Mouse (Mus musculus): Measurements from ENCODE around the gene Hist2h2ab. TPM values are rescaled to one million over a fixed set of nuclear protein-coding genes. Genes with fewer than 3 reads are reported as not detected.
"Not testable (repeated sequence)": the region's sequence is repeated elsewhere in the genome, so short reads cannot be mapped to it uniquely, and the experiment has no call there.

Hist2h2ab gene
- total and polyA plus RNA-seq, 2 experiments from 2014 or later: 41.6 TPM; not detected in 1

- no peak for TF ChIP-seq EP300 (IDR thresholded peaks at IDR 0.05; ENCODE audit: low read depth)
- no peak for TF ChIP-seq CTCF (IDR thresholded peaks at IDR 0.05; ENCODE audit: low read depth)
- no peak for ATAC-seq (ENCODE audit: insufficient read depth, low read depth)
- H3K27me3 ChIP-seq (ENCODE audit: control insufficient read depth, insufficient read depth, low read length): no peaks in the 10 kb centered on the region
- peak overlapping the region; percentile 53; the same call in 1 of the 2 replicates for H3K4me2 ChIP-seq (ENCODE audit: low read depth, low read length)
- peak overlapping the region; percentile 37 for H3K9ac ChIP-seq (replicated peaks; ENCODE audit: low read depth, low read length)
- H3K27ac ChIP-seq (ENCODE audit: low read depth): peak overlapping the region; percentile 83
- WGBS: 78% methylated on average over 9 of the region's 9 CpGs
- H3K9me3 ChIP-seq (replicated peaks; ENCODE audit: control insufficient read depth, low read length): no peaks in the 10 kb centered on the region
- H3K4me3 ChIP-seq (ENCODE audit: low read depth, low read length): peak overlapping the region; percentile 35
- no peak for DNase-seq (ENCODE audit: low spot score)
- peaks cover 30% of the 10 kb centered on the region for H3K4me1 ChIP-seq (ENCODE audit: control insufficient read depth, insufficient read depth)
- H3K36me3 ChIP-seq (replicated peaks; ENCODE audit: control insufficient read depth, insufficient read depth, low read length): no peaks in the 10 kb centered on the region
Observed at GRCm38 (mm10) chr3:96240799-96241197, 21.1 kb downstream of the Hist2h2ab start.

DNA sequence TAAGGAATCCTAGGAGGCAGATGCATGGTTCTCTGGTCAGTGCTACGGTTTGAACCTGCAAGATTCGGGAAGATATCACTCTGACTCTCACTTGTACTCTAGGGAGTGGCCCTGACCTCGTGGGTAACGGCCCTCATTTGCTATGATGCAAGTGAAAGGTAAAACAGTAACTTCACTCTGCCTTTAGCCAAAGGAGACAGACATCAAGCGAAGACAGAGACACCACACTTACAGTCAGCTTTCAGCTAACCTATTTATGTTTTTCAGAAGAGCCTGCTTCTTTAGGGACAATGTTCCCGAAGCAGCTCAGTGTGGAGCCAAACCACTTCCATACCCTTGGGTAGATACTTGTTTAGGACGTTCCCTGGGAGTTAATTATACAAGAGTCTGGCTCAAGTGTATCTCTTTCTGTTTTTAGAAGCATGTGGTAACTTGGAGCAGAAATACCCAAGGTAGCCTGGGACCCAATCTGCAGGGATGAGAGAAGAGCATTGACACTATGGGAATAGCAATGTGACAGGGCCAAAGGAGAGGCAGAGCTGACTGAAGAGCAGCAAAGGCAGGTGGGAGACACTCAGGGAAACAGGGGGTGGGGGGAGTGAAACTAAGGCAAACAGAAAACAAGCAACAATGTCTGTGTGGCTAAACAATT lies 24.4 kb downstream of the Hist2h2ab start:
- Histone ChIP-seq H3K4me2 (ENCODE audit: low read depth, low read length) (peak overlapping the region; percentile 64), H3K27ac (ENCODE audit: low read depth) (peak overlapping the region; percentile 98), H3K9me3 (replicated peaks; ENCODE audit: control insufficient read depth, low read length) (no peaks in the 10 kb centered on the region), H3K36me3 (replicated peaks; ENCODE audit: control insufficient read depth, insufficient read depth, low read length) (no peaks in the 10 kb centered on the region), H3K9ac (replicated peaks; ENCODE audit: low read depth, low read length) (peak overlapping the region; percentile 75), H3K27me3 (ENCODE audit: control insufficient read depth, insufficient read depth, low read length) (no peaks in the 10 kb centered on the region), H3K4me1 (ENCODE audit: control insufficient read depth, insufficient read depth) (peaks cover 35% of the 10 kb centered on the region), H3K4me3 (ENCODE audit: low read depth, low read length) (peak overlapping the region; percentile 53)
- DNase-seq (ENCODE audit: low spot score) (no peak), ATAC-seq (ENCODE audit: insufficient read depth, low read depth) (no peak)
- no peak for TF ChIP-seq EP300 (IDR thresholded peaks at IDR 0.05; ENCODE audit: low read depth)
- no peak for TF ChIP-seq CTCF (IDR thresholded peaks at IDR 0.05; ENCODE audit: low read depth)
- 68% methylated on average over 7 of the region's 7 CpGs for WGBS

DNA sequence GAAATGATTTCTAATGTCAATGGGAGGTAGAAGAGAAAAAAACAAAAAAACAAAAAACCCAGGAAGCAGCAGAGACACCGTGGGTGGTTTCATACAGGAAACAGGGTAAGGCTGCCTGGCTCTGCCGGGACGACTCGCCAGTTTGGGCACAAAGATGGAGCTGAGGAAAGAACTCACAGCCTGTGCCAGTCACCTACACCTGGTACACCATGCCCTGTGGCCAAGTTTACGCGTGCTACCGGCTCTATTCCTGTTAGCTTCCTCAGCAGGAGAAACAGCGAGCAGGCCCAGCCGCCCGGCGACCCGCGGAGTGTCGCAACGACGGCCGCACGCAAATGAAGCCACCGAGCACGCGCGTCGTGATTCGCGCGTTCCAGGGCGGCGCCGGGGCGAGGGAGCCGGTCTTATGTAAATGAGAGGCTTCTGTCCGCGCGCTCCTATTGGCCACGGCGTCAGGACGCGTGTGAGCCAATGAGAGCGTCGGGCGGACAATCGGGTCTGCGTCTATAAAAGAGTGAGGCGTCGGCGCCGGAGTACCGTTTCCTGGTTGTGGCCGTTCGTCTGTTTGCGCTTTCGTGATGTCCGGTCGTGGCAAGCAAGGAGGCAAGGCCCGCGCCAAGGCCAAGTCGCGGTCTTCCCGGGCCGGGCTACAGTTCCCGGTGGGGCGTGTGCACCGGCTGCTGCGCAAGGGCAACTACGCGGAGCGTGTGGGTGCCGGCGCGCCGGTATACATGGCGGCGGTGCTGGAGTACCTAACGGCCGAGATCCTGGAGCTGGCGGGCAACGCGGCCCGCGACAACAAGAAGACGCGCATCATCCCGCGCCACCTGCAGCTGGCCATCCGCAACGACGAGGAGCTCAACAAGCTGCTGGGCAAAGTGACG lies 25.6 kb downstream of the Hist2h2ab start, which contains the start of gene Hist2h2aa1:
TSS of gene Hist2h2aa1 (plus strand) at position 495 of the 884 bp plus-strand sequence.
- peak; percentile 79 for TF ChIP-seq EP300 (IDR thresholded peaks at IDR 0.05; ENCODE audit: low read depth)
- peak; percentile 83 for ATAC-seq (ENCODE audit: insufficient read depth, low read depth)
- H3K4me2 ChIP-seq (ENCODE audit: low read depth, low read length): peak within 1 kb of the TSS; percentile 64
- H3K9ac ChIP-seq (replicated peaks; ENCODE audit: low read depth, low read length): peak within 1 kb of the TSS; percentile 75
- under 1% methylated on average over 19 of the region's 88 CpGs for WGBS
- peak within 1 kb of the TSS; percentile 53 for H3K4me3 ChIP-seq (ENCODE audit: low read depth, low read length)
- H3K4me1 ChIP-seq (ENCODE audit: control insufficient read depth, insufficient read depth): peaks cover 42% of the 10 kb centered on the region
- H3K27me3 ChIP-seq (ENCODE audit: control insufficient read depth, insufficient read depth, low read length); H3K9me3 ChIP-seq (replicated peaks; ENCODE audit: control insufficient read depth, low read length); H3K36me3 ChIP-seq (replicated peaks; ENCODE audit: control insufficient read depth, insufficient read depth, low read length): not testable (repeated sequence)
- peak; percentile 66 for DNase-seq (ENCODE audit: low spot score)
- H3K27ac ChIP-seq (ENCODE audit: low read depth): peak within 1 kb of the TSS; percentile 98

GRCm38 (mm10) chr3:96246018-96246417 lies 26.4 kb downstream of the Hist2h2ab start:
- 0% methylated on average over 10 of the region's 21 CpGs for WGBS
- H3K9me3 ChIP-seq (replicated peaks; ENCODE audit: control insufficient read depth, low read length); H3K36me3 ChIP-seq (replicated peaks; ENCODE audit: control insufficient read depth, insufficient read depth, low read length); H3K9ac ChIP-seq (replicated peaks; ENCODE audit: low read depth, low read length); H3K27me3 ChIP-seq (ENCODE audit: control insufficient read depth, insufficient read depth, low read length); DNase-seq (ENCODE audit: low spot score); H3K4me2 ChIP-seq (ENCODE audit: low read depth, low read length); ATAC-seq (ENCODE audit: insufficient read depth, low read depth): not testable (repeated sequence)
- Histone ChIP-seq H3K4me1 (ENCODE audit: control insufficient read depth, insufficient read depth) (peaks cover 41% of the 10 kb centered on the region), H3K4me3 (ENCODE audit: low read depth, low read length) (peak overlapping the region; percentile 32; the same call in 1 of the 2 replicates), H3K27ac (ENCODE audit: low read depth) (peak overlapping the region; percentile 84)

GRCm38 (mm10) chr3:96246427-96246856 lies 26.8 kb downstream of the Hist2h2ab start, which contains the start of gene Hist2h3c1:
Gene Hist2h3c1 (plus strand): TSS chr3:96246685.
- ATAC-seq (ENCODE audit: insufficient read depth, low read depth): peak; percentile 91
- H3K27me3 ChIP-seq (ENCODE audit: control insufficient read depth, insufficient read depth, low read length); DNase-seq (ENCODE audit: low spot score); H3K36me3 ChIP-seq (replicated peaks; ENCODE audit: control insufficient read depth, insufficient read depth, low read length); H3K9me3 ChIP-seq (replicated peaks; ENCODE audit: control insufficient read depth, low read length): not testable (repeated sequence)
- 0% methylated on average over 12 of the region's 47 CpGs for WGBS
- H3K27ac ChIP-seq (ENCODE audit: low read depth): peak within 1 kb of the TSS; percentile 84
- peaks cover 38% of the 10 kb centered on the region for H3K4me1 ChIP-seq (ENCODE audit: control insufficient read depth, insufficient read depth)
- peak within 1 kb of the TSS; percentile 64 for H3K9ac ChIP-seq (replicated peaks; ENCODE audit: low read depth, low read length)
- peak within 1 kb of the TSS; percentile 59 for H3K4me2 ChIP-seq (ENCODE audit: low read depth, low read length)
- H3K4me3 ChIP-seq (ENCODE audit: low read depth, low read length): peak within 1 kb of the TSS; percentile 44
